Mouse (Mus musculus) urinary bladder, postnatal 10 days (tissue): ENCODE data around the gene Igfbp5.

ENCODE experiments used
- DNase-seq: peaks from one replicate; pipeline ENCODE4 v3.0.0; 2022; ENCODE audit warnings: low spot score

The Igfbp5 gene

GRCm38 (mm10) chr1:72842666-72843459 lies 31.8 kb downstream of the Igfbp5 start:
- no peak for DNase-seq

- DNase-seq = no peak
Measured at GRCm38 (mm10) chr1:72839791-72840190, 34.9 kb downstream of the Igfbp5 start.

- DNase-seq = no peak
Measured at GRCm38 (mm10) chr1:72839356-72839755, 35.3 kb downstream of the Igfbp5 start.

- no peak for DNase-seq
Measured at GRCm38 (mm10) chr1:72833563-72833962, 41.1 kb downstream of the Igfbp5 start.

- no peak for DNase-seq
Measured at GRCm38 (mm10) chr1:72832715-72833153, 42.0 kb downstream of the Igfbp5 start.

GRCm38 (mm10) chr1:72830485-72830884 lies 44.2 kb downstream of the Igfbp5 start:
- no peak for DNase-seq

- no peak for DNase-seq
Measured at GRCm38 (mm10) chr1:72828843-72829242, 45.8 kb downstream of the Igfbp5 start.

- DNase-seq = no peak
Measured at GRCm38 (mm10) chr1:72827411-72828315, 47.0 kb downstream of the Igfbp5 start.

- DNase-seq = no peak
Measured at GRCm38 (mm10) chr1:72826931-72827330, 47.8 kb downstream of the Igfbp5 start.

- DNase-seq = no peak
Measured at GRCm38 (mm10) chr1:72826446-72826845, 48.2 kb downstream of the Igfbp5 start.

GRCm38 (mm10) chr1:72825921-72826320 lies 48.8 kb downstream of the Igfbp5 start:
- DNase-seq = no peak

- DNase-seq = no peak
Measured at GRCm38 (mm10) chr1:72825286-72825685, 49.4 kb downstream of the Igfbp5 start.

GRCm38 (mm10) chr1:72824707-72825101 lies 50.0 kb downstream of the Igfbp5 start:
- DNase-seq = no peak

GRCm38 (mm10) chr1:72823751-72824706 lies 50.7 kb downstream of the Igfbp5 start, which contains the start of gene Igfbp2:
Gene Igfbp2 (plus strand): TSS chr1:72824503.
- no peak for DNase-seq

GRCm38 (mm10) chr1:72822893-72823292 lies 51.8 kb downstream of the Igfbp5 start:
- no peak for DNase-seq

GRCm38 (mm10) chr1:72819995-72820394 lies 54.7 kb downstream of the Igfbp5 start:
- no peak for DNase-seq

- no peak for DNase-seq
Measured at GRCm38 (mm10) chr1:72815616-72816015, 59.1 kb downstream of the Igfbp5 start.

- no peak for DNase-seq
Measured at GRCm38 (mm10) chr1:72815184-72815583, 59.5 kb downstream of the Igfbp5 start.

GRCm38 (mm10) chr1:72813639-72814403 lies 60.9 kb downstream of the Igfbp5 start:
- no peak for DNase-seq

GRCm38 (mm10) chr1:72813089-72813638 lies 61.5 kb downstream of the Igfbp5 start:
- no peak for DNase-seq

GRCm38 (mm10) chr1:72811061-72811460 lies 63.6 kb downstream of the Igfbp5 start:
- no peak for DNase-seq
